Mouse (Mus musculus): Measurements from ENCODE around the gene Ubr4.
A peak's percentile ranks its signal among the peaks of the same experiment; 100 is the strongest.
"Not testable (repeated sequence)": the region's sequence is repeated elsewhere in the genome, so short reads cannot be mapped to it uniquely, and the experiment has no call there.

Gene Ubr4

GRCm38 (mm10) chr4:139484496-139484895, 132.1 kb downstream of the Ubr4 start:
- DNase-seq (ENCODE audit: low spot score): no peak

- DNase-seq (ENCODE audit: low spot score): no peak
These were observed 134.7 kb downstream of the Ubr4 start for GRCm38 (mm10) chr4:139487085-139487484.

GRCm38 (mm10) chr4:139488325-139488724, 135.9 kb downstream of the Ubr4 start:
- no peak for DNase-seq (ENCODE audit: low spot score)

GRCm38 (mm10) chr4:139489946-139490345, 137.5 kb downstream of the Ubr4 start:
- no peak for DNase-seq (ENCODE audit: low spot score)

- peak; percentile 67 for DNase-seq (ENCODE audit: low spot score)
These were observed 138.1 kb downstream of the Ubr4 start for GRCm38 (mm10) chr4:139490413-139491055.

- no peak for DNase-seq (ENCODE audit: low spot score)
These were observed 139.2 kb downstream of the Ubr4 start for GRCm38 (mm10) chr4:139491541-139492170.

- no peak for DNase-seq (ENCODE audit: low spot score)
These were observed 139.9 kb downstream of the Ubr4 start for GRCm38 (mm10) chr4:139492258-139492833.

GRCm38 (mm10) chr4:139493227-139494025, 141.0 kb downstream of the Ubr4 start:
- DNase-seq (ENCODE audit: low spot score): no peak

GRCm38 (mm10) chr4:139500814-139501213, 148.4 kb downstream of the Ubr4 start:
- DNase-seq (ENCODE audit: low spot score): no peak

GRCm38 (mm10) chr4:139501702-139502101, 149.3 kb downstream of the Ubr4 start:
- no peak for DNase-seq (ENCODE audit: low spot score)

- no peak for DNase-seq (ENCODE audit: low spot score)
These were observed 151.5 kb downstream of the Ubr4 start for GRCm38 (mm10) chr4:139503919-139504318.

GRCm38 (mm10) chr4:139505716-139506115, 153.3 kb downstream of the Ubr4 start:
- DNase-seq (ENCODE audit: low spot score): no peak

GRCm38 (mm10) chr4:139506727-139507126, 154.3 kb downstream of the Ubr4 start:
- no peak for DNase-seq (ENCODE audit: low spot score)

- no peak for DNase-seq (ENCODE audit: low spot score)
These were observed 156.7 kb downstream of the Ubr4 start for GRCm38 (mm10) chr4:139509069-139509468.

GRCm38 (mm10) chr4:139511557-139511956, 159.1 kb downstream of the Ubr4 start:
- no peak for DNase-seq (ENCODE audit: low spot score)

- DNase-seq (ENCODE audit: low spot score): no peak
These were observed 160.6 kb downstream of the Ubr4 start for GRCm38 (mm10) chr4:139512985-139513384.

GRCm38 (mm10) chr4:139519221-139519620, 166.8 kb downstream of the Ubr4 start:
- DNase-seq (ENCODE audit: low spot score): no peak

- no peak for DNase-seq (ENCODE audit: low spot score)
These were observed 169.5 kb downstream of the Ubr4 start for GRCm38 (mm10) chr4:139521926-139522325.

- DNase-seq (ENCODE audit: low spot score): no peak
These were observed 174.1 kb downstream of the Ubr4 start for GRCm38 (mm10) chr4:139526475-139526874.

- DNase-seq (ENCODE audit: low spot score): not testable (repeated sequence)
These were observed 177.8 kb downstream of the Ubr4 start, which contains the start of gene Iffo2 for GRCm38 (mm10) chr4:139530248-139530647. Gene Iffo2, plus strand, starts transcription at chr4:139530548.

GRCm38 (mm10) chr4:139532081-139532480, 179.7 kb downstream of the Ubr4 start:
- DNase-seq (ENCODE audit: low spot score): no peak

GRCm38 (mm10) chr4:139535127-139535695, 182.8 kb downstream of the Ubr4 start:
- DNase-seq (ENCODE audit: low spot score): no peak
